Mouse (Mus musculus) thymus, postnatal 10 days (tissue): ENCODE results near the gene Atp8a2.

Experiments used
- DNase-seq, 2 experiments: peaks; one replicate each; pipeline ENCODE4 v3.0.0; 2021; ENCODE audit warnings: low spot score in 2 of 2

The Atp8a2 gene

DNA sequence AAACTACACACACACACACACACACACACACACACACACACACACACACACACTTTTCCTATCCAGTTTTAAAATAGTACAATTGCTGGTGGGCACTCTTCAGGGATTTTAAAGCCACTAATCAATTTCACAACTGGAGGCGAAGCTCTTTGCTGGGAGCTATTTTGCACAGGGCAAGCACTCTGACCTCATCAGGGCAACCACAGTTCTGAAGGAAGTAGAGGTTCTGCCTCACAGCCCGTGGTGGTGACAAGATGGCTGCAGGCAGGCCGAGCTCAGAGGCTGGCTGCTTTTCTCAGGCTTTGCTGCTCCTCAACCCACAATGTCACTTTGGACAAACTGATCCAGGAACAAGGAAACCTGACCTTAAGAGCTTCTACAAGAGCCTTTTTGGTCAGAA, 590.0 kb downstream of the Atp8a2 start:
- DNase-seq: no peak

DNA sequence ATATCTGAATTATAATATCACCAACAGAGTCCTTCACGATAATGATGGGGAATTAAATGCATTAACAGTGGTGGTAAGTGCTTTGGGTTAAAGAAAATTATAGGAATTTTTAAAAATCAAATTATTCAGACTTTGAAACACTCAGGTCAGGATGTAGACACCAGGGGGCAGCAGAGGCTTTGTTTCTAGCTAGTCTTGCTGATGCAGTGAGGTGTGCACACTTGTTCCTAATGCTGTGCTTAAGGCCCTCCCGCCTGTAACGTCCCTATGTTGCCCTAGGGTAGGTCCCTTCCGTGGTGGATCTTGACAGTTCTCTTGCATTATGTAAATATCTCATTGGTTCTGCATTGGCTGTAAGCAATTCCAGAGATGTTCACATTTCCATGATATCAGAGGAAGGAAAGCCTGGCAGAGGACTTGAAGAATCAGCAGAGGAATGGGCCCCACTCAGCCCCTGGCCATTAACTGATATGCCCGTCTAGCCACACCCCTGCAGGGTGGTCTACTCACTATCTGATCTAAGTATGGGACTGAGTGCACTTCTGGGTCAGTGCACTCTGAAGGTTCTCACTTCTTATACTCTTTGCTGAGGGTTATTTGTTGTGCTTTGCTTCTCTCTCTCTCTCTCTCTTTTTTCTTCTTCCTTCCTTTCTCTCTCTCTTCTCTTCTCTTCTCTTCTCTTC, 591.2 kb downstream of the Atp8a2 start:
- peak in 1 of 2 experiments; percentile 76 for DNase-seq

DNA sequence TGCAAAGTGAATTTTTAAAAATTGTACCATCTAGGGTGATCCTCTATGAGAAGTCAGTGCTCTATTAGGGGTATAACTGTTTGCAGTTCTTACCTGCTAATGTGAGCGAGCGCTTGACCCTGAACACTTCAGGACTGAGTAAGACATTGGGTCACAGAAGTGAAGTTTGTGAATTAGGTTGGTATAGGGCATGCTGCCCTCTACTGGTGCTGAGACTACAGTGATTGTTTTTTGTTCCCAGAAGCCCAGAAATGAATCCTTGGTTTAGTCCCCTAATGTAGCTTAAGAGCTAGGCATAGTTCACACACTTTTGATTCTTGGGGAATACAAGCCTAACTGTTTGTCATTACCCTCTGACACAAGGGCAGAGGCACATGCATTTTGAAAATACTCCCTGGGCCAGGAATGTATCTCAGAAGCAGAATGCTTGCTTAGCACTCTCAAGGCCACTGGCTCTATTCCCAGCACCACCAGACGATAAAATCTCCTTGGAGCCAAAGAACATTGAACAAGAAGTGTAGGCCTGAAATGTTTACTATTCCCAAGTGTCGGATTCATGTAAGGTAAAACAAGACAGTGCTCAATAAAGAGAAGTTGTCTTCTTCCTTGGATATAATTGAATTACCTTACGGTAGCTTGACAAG, 592.9 kb downstream of the Atp8a2 start:
- no peak for DNase-seq

DNA sequence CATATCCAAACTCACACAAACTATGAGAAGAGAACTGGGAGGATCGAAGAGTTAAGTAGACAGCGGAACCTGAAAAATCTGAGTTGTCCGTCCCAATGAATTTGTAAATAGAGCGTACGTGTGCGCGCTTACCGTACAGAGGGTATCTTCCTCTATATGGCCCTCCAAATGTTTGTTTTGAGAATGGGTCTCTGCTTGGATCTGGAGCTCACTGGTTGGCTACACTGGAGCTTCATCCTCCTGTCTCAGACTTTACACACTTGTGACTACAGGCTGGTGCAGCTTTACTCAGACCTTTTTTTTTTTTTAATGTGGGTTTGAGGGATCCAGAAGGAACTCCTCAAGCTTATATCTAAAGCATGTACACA, 598.7 kb downstream of the Atp8a2 start:
- DNase-seq: no peak

DNA sequence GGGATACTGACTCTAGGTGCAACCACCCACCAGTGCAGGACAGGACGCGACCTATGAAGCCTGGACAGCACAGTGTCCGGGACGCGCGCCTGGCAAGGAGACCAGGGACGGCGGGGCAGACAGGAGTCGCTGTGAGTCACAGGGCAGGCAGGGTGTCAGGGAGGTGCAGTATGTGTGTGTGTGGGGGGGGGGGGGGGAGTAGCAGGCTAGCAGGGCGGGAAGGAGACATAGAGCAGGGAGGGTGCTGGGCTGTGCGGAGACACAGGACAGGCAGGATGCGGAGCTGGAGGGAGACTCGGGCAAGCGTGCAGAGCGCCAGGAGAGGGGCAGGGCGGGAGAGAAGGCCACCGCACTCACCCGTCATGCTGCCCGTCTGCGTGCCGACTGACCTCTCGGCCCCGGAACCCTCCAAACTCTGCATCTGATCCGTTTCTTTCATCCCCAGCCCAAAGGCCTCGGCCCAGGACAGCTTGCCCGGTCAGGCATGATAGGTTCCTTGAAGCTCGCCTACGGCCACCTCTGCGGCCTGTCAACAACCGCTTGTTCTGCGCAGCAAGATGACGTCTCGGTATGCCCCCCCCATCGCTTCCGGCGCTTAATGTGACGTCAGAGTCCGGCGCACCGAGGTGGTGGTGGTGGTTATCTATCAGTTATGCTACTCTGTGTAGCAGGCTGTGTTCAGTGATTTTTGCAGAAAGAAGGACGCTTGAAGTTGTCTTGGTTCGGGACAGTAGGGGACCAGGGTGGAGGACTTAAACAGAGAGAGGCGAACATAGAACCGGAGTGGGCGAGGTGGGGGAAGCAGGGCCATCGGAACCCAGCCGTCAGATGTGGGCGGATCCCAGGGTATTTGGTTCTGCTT, 599.4 kb downstream of the Atp8a2 start, which contains the start of gene Cdadc1:
Cdadc1 (minus strand) TSS at position 562 of the 862 bp plus-strand sequence.
- peak; percentile 91 to 95 for DNase-seq

DNA sequence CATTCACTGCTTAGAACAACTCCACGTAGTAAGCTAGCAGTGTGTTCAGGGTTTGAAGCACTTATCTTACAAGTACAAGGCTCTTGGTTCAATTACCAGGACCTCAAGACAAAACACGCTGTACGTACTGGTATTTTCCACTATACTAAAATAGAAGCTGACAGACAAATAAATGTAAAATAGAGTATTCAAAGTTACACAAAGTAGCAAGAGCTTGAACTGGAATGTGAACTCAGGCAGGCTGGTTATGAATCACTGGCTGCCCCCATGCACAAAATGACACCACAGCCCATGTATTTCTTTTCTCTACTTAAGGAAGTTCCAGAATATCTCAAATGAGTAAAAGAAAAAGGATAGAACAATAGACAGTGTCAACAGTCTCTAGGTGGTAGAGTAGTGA, 602.0 kb downstream of the Atp8a2 start:
- no peak for DNase-seq

DNA sequence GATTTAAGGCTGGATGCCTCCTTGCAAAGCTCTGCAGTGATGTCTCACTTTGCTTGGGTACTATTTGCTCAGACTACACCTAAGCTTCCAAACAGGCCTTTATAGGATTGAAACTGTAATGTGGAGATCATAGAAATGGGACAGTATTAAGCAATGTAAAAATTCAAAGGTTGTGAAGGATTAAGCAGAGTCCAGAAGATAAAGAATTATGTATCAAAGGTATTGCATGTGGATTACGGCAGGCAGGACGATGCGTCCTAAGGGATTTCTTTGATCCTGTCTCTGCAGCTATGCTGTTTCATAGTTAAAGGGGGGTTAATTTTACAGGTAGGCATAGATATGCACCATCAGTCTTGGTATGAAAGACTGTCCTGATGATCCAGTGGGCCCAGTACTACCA, 604.4 kb downstream of the Atp8a2 start:
- DNase-seq: no peak

DNA sequence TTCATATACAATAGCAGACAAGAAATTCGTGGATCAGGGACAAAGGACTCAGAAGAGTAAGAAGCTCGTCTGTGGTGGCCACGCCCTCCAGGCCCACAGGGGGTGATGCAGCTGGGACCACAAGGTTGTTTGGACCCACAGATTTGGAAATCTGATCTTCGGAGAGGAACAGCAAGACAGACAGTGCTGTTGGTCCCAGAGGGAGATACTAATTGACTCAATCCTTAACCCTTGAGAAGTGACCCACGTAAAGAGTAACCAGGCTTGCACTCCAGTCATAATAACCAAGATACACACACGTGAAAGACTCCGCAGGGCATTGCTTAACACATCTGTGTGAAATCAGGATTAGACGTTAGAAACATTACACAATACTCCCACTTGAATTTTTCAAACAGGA, 605.1 kb downstream of the Atp8a2 start:
- no peak for DNase-seq

DNA sequence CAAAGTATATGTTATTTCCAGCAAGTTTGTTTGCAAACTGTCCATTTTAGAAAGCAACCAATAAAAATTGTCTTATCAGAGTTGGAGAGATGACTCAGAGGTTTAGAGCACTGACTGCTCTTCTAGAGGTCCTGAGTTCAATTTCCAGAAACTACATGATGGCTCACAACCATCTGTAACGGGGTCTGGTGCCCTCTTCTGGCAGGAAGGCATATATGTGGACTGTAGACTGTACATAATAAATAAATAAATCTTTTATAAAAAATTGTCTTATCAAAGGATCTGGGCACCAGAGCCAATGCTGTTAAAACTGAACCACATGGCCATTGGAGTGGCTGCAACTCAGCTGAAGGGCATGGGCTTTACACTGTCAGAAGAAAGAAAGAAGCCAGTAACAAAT, 606.4 kb downstream of the Atp8a2 start:
- DNase-seq: peak in 1 of 2 experiments; percentile 18
